Mouse (Mus musculus) midbrain, embryonic 12.5 days (tissue): ENCODE results near the gene Coq7. TPM values are rescaled to one million over a fixed set of nuclear protein-coding genes. Genes with fewer than 3 reads are reported as not detected.

Source experiments
- ATAC-seq: fragments of 200-750 bp; cut with Nextera tagmentation; 2 replicates; pipeline ENCODE4 v1.8.0; 2017; ENCODE audit warnings: low read depth, moderate TSS enrichment, moderate library complexity; ENCODE audit not compliant: low FRiP score
- H3K27ac ChIP-seq: fragments of 300-500 bp; sonication (generic); replicated peaks from 2 replicates; pipeline ENCODE4 v1.5.1; 2016; ENCODE audit warnings: mild to moderate bottlenecking
- H3K27me3 ChIP-seq: fragments of 300-500 bp; sonication (generic); 2 replicates; pipeline ENCODE4 v1.6.1; 2016; ENCODE audit warnings: mild to moderate bottlenecking
- H3K36me3 ChIP-seq: fragments of 300-500 bp; sonication (generic); 2 replicates; pipeline ENCODE4 v1.6.1; 2016
- H3K4me1 ChIP-seq: fragments of 300-500 bp; sonication (generic); 2 replicates; pipeline ENCODE4 v1.6.1; 2016
- H3K4me2 ChIP-seq: fragments of 300-500 bp; sonication (generic); replicated peaks from 2 replicates; pipeline ENCODE4 v1.6.1; 2016; ENCODE audit warnings: mild to moderate bottlenecking, moderate library complexity
- H3K4me3 ChIP-seq: fragments of 300-500 bp; sonication (generic); 2 replicates; pipeline ENCODE4 v1.5.1; 2016; ENCODE audit warnings: mild to moderate bottlenecking
- H3K9ac ChIP-seq: fragments of 300-500 bp; sonication (generic); replicated peaks from 2 replicates; pipeline ENCODE4 v1.6.1; 2016; ENCODE audit warnings: mild to moderate bottlenecking, moderate library complexity
- H3K9me3 ChIP-seq: fragments of 300-500 bp; sonication (generic); 2 replicates; pipeline ENCODE4 v1.6.1; 2016; ENCODE audit warnings: mild to moderate bottlenecking
- WGBS: fragments of 180-500 bp; shearing (Covaris S2); methylation state at CpG from one replicate; pipeline ENCODE4 v1.1.7; 2016; 5-methylcytosine and 5-hydroxymethylcytosine counted together
- polyA plus RNA-seq: library from polyadenylated mRNA; unstranded; fragments of >200 nt; fragmentation: Nextera tagmentation; extraction: Ambion mirVana; gene quantifications from 2 replicates; pipeline ENCODE4 v1.2.1, GENCODE M21; 2016

Coq7 gene
- polyA plus RNA-seq, 1 experiment from 2014 or later: 86.3 TPM

- Histone ChIP-seq H3K4me3 (peak overlapping the region; percentile 74), H3K9me3 (no peaks in the 10 kb centered on the region), H3K4me1 (0 out of 2 replicates have a peak, but pooled peaks cover 3% of the 10 kb centered on the region), H3K27me3 (no peaks in the 10 kb centered on the region), H3K36me3 (peaks cover 16% of the 10 kb centered on the region; the same call in 1 of the 2 replicates), H3K27ac (peak overlapping the region; percentile 98), H3K9ac (peak overlapping the region; percentile 69), H3K4me2 (peak overlapping the region; percentile 67)
- under 1% methylated on average over 36 of the region's 36 CpGs for WGBS
- ATAC-seq: peak; percentile 96
Observed at GRCm38 (mm10) chr7:118532519-118533177, 508 bp downstream of the Coq7 start.

GRCm38 (mm10) chr7:118526967-118527366, 6.2 kb downstream of the Coq7 start:
- no peak for ATAC-seq
- Histone ChIP-seq H3K27me3 (no peaks in the 10 kb centered on the region), H3K4me3 (no peak overlapping the region), H3K36me3 (peaks cover 59% of the 10 kb centered on the region), H3K4me1 (no peaks in the 10 kb centered on the region), H3K4me2 (no peak overlapping the region), H3K27ac (no peak overlapping the region), H3K9me3 (no peaks in the 10 kb centered on the region), H3K9ac (no peak overlapping the region)
- 87% methylated on average over 4 of the region's 4 CpGs for WGBS

- Histone ChIP-seq H3K36me3 (peaks cover 37% of the 10 kb centered on the region), H3K9ac (no peak overlapping the region), H3K4me3 (no peak overlapping the region), H3K27me3 (no peaks in the 10 kb centered on the region), H3K4me1 (no peaks in the 10 kb centered on the region), H3K27ac (no peak overlapping the region), H3K9me3 (no peaks in the 10 kb centered on the region), H3K4me2 (no peak overlapping the region)
- 92% methylated on average over 5 of the region's 5 CpGs for WGBS
- no peak for ATAC-seq
Observed at GRCm38 (mm10) chr7:118522077-118522476, 11.1 kb downstream of the Coq7 start.

- H3K9ac ChIP-seq: no peak overlapping the region
- H3K4me1 ChIP-seq: no peaks in the 10 kb centered on the region
- no peak overlapping the region for H3K27ac ChIP-seq
- H3K27me3 ChIP-seq: no peaks in the 10 kb centered on the region
- WGBS: 92% methylated on average over 8 of the region's 8 CpGs
- peaks cover 14% of the 10 kb centered on the region; the same call in 1 of the 2 replicates for H3K36me3 ChIP-seq
- H3K4me3 ChIP-seq: no peak overlapping the region
- H3K4me2 ChIP-seq: no peak overlapping the region
- ATAC-seq: no peak
- no peaks in the 10 kb centered on the region for H3K9me3 ChIP-seq
Observed at GRCm38 (mm10) chr7:118519661-118520060, 13.5 kb downstream of the Coq7 start.

GRCm38 (mm10) chr7:118518687-118519086, 14.5 kb downstream of the Coq7 start:
- 0 out of 2 replicates have a peak overlapping the region, but pooled peaks have one; percentile 17 for H3K4me2 ChIP-seq
- H3K9ac ChIP-seq: no peak overlapping the region
- H3K4me1 ChIP-seq: no peaks in the 10 kb centered on the region
- no peaks in the 10 kb centered on the region for H3K9me3 ChIP-seq
- H3K27ac ChIP-seq: no peak overlapping the region
- ATAC-seq: peak; percentile 85
- H3K36me3 ChIP-seq: peaks cover 8% of the 10 kb centered on the region; the same call in 1 of the 2 replicates
- no peak overlapping the region for H3K4me3 ChIP-seq
- 2% methylated on average over 18 of the region's 18 CpGs for WGBS
- H3K27me3 ChIP-seq: no peaks in the 10 kb centered on the region; the same call in 1 of the 2 replicates

GRCm38 (mm10) chr7:118517819-118518218, 15.3 kb downstream of the Coq7 start:
- 71% methylated on average over 2 of the region's 2 CpGs for WGBS
- 0 out of 2 replicates have a peak, but pooled peaks have one; percentile 47 for ATAC-seq
- no peak overlapping the region for H3K9ac ChIP-seq

GRCm38 (mm10) chr7:118508556-118508955, 24.6 kb downstream of the Coq7 start:
- Histone ChIP-seq H3K4me1 (0 out of 2 replicates have a peak, but pooled peaks cover 3% of the 10 kb centered on the region), H3K4me2 (no peak overlapping the region), H3K36me3 (no peaks in the 10 kb centered on the region), H3K27ac (no peak overlapping the region), H3K27me3 (no peaks in the 10 kb centered on the region), H3K4me3 (no peak overlapping the region), H3K9ac (no peak overlapping the region), H3K9me3 (no peaks in the 10 kb centered on the region)
- ATAC-seq: no peak
- WGBS: 83% methylated on average over 7 of the region's 7 CpGs

More at GRCm38 (mm10) chr7:118517819-118518218, 15.3 kb downstream of the Coq7 start:
- Histone ChIP-seq H3K4me3 (no peak overlapping the region), H3K4me1 (0 out of 2 replicates have a peak, but pooled peaks cover 3% of the 10 kb centered on the region), H3K4me2 (no peak overlapping the region), H3K27me3 (no peaks in the 10 kb centered on the region; the same call in 1 of the 2 replicates), H3K27ac (no peak overlapping the region), H3K9me3 (no peaks in the 10 kb centered on the region), H3K36me3 (peaks cover 7% of the 10 kb centered on the region; the same call in 1 of the 2 replicates)

- H3K36me3 ChIP-seq: no peaks in the 10 kb centered on the region
- no peaks in the 10 kb centered on the region for H3K9me3 ChIP-seq
- no peaks in the 10 kb centered on the region; the same call in 1 of the 2 replicates for H3K27me3 ChIP-seq
- 77% methylated on average over 4 of the region's 4 CpGs for WGBS
- H3K4me2 ChIP-seq: no peak overlapping the region
- no peak overlapping the region for H3K27ac ChIP-seq
- no peak for ATAC-seq
- H3K4me3 ChIP-seq: no peak overlapping the region
- H3K4me1 ChIP-seq: no peaks in the 10 kb centered on the region
- H3K9ac ChIP-seq: no peak overlapping the region
Observed at GRCm38 (mm10) chr7:118503844-118504243, 29.3 kb downstream of the Coq7 start.

GRCm38 (mm10) chr7:118502333-118502732, 30.8 kb downstream of the Coq7 start:
- Histone ChIP-seq H3K4me3 (no peak overlapping the region), H3K36me3 (no peaks in the 10 kb centered on the region), H3K27ac (no peak overlapping the region), H3K27me3 (no peaks in the 10 kb centered on the region; the same call in 1 of the 2 replicates), H3K4me1 (no peaks in the 10 kb centered on the region), H3K9ac (no peak overlapping the region), H3K4me2 (no peak overlapping the region), H3K9me3 (0 out of 2 replicates have a peak, but pooled peaks cover 4% of the 10 kb centered on the region)
- no peak for ATAC-seq
- 76% methylated on average over 8 of the region's 8 CpGs for WGBS

GRCm38 (mm10) chr7:118499784-118500435, 33.2 kb downstream of the Coq7 start:
- H3K9me3 ChIP-seq: 0 out of 2 replicates have a peak, but pooled peaks cover 5% of the 10 kb centered on the region
- H3K36me3 ChIP-seq: no peaks in the 10 kb centered on the region
- H3K9ac ChIP-seq: no peak overlapping the region
- no peak overlapping the region for H3K27ac ChIP-seq
- no peak overlapping the region for H3K4me3 ChIP-seq
- ATAC-seq: no peak
- H3K4me2 ChIP-seq: no peak overlapping the region
- no peaks in the 10 kb centered on the region for H3K4me1 ChIP-seq
- WGBS: 74% methylated on average over 7 of the region's 7 CpGs
- H3K27me3 ChIP-seq: peaks cover 5% of the 10 kb centered on the region; the same call in 1 of the 2 replicates

- H3K27ac ChIP-seq: no peak overlapping the region
- WGBS: 85% methylated on average over 12 of the region's 12 CpGs
- ATAC-seq: no peak
- peaks cover 7% of the 10 kb centered on the region; the same call in 1 of the 2 replicates for H3K27me3 ChIP-seq
- no peak overlapping the region for H3K9ac ChIP-seq
- no peaks in the 10 kb centered on the region for H3K36me3 ChIP-seq
- H3K4me2 ChIP-seq: no peak overlapping the region
- 0 out of 2 replicates have a peak, but pooled peaks cover 5% of the 10 kb centered on the region for H3K9me3 ChIP-seq
- H3K4me3 ChIP-seq: no peak overlapping the region
- no peaks in the 10 kb centered on the region for H3K4me1 ChIP-seq
Observed at GRCm38 (mm10) chr7:118498984-118499783, 34.0 kb downstream of the Coq7 start.
